Mouse (Mus musculus): ENCODE measurements around the gene C1galt1. TPM values are rescaled to one million over a fixed set of nuclear protein-coding genes. Genes with fewer than 3 reads are reported as not detected.

Gene C1galt1
- 7.1 and 7.2 TPM in 2 replicates for polyA plus RNA-seq (2015; fragmentation: Nextera tagmentation; extraction: Ambion mirVana)

DNA sequence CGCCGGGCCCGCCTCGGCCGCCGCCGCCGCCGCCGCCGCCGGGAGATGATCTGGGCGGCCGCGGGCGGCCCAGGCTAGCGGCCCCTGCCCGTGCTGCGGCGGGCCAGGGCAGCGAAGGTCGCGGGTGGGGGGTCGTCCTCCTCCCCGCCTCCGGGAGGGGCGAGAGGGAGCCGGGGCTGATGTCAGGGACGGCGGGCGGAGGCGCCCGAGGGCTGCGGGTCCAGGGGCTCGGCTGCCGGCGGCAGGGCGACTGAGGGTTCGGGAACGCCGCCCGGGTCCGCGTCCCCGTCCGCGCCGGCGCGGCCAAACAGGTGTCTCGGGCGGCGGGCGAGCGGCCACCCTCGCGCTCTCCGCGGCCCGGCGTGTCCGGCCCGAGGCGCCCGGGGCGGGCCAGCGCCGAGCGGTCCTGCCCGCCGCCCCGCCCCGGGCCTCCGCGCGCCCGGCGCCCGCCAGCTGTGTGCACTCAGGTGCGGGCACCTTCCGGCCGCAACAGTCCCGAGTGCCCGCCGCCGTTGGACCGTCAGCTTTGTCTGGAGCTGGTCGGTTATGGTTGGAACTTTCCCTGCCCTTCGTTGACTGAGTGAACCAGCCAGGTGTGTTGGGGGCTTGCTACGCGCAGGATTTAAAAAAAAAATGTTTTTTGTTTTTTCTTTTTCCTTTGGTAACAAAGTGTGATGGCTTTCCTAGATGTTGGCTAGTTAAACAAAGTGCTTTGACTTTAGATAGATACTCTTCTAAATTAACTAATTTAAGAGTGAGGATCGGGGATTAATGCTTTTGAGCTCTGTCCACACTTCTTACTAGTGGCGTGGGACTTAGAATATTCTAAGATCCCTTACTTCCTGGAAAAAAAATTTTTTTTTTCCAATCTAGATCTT is at the start of gene C1galt1:
Gene C1galt1 (plus strand): TSS at position 41 of the 878 bp plus-strand sequence.
- 0% methylated on average over 66 of the region's 93 CpGs for WGBS
- H3K4me3 ChIP-seq (replicated peaks) = peak within 1 kb of the TSS; percentile 83
- no peaks in the 10 kb centered on the region for H3K27me3 ChIP-seq (replicated peaks)
- peaks cover 14% of the 10 kb centered on the region; the same call in 1 of the 2 replicates for H3K4me1 ChIP-seq
- H3K4me2 ChIP-seq = peak within 1 kb of the TSS; percentile 54
- peak within 1 kb of the TSS; percentile 62 for H3K9ac ChIP-seq
- H3K9me3 ChIP-seq = no peaks in the 10 kb centered on the region
- H3K27ac ChIP-seq = peak within 1 kb of the TSS; percentile 96
- H3K36me3 ChIP-seq = no peaks in the 10 kb centered on the region
- peak; percentile 84 for ATAC-seq (ENCODE audit: insufficient read depth, low FRiP score, low read depth)

DNA sequence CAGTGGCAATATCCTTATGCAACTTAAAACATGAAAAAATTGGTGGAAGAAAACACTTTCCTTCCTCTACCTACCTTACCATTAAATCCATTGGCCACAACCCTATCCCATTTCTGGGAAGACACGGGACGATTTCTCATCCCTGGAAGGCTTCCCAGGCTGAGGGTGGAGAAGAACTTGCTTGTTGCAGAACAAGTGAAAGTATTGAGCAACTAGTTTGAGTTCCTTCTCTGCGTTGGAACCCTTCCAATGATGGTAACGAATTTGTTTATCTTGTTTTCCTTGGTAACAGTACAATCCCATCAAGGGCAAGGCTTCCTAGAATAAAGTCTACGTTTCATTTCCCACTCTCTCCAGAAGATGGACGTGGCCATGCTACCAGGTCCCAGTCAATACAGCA is 44.7 kb upstream of the C1galt1 start:
- Histone ChIP-seq H3K27me3 (replicated peaks) (no peaks in the 10 kb centered on the region), H3K9me3 (no peaks in the 10 kb centered on the region), H3K4me3 (replicated peaks) (no peak overlapping the region), H3K4me1 (no peaks in the 10 kb centered on the region), H3K9ac (no peak overlapping the region), H3K27ac (no peak overlapping the region), H3K4me2 (no peak overlapping the region), H3K36me3 (no peaks in the 10 kb centered on the region)
- WGBS = 76% methylated on average over 6 of the region's 6 CpGs
- ATAC-seq (ENCODE audit: insufficient read depth, low FRiP score, low read depth) = no peak

DNA sequence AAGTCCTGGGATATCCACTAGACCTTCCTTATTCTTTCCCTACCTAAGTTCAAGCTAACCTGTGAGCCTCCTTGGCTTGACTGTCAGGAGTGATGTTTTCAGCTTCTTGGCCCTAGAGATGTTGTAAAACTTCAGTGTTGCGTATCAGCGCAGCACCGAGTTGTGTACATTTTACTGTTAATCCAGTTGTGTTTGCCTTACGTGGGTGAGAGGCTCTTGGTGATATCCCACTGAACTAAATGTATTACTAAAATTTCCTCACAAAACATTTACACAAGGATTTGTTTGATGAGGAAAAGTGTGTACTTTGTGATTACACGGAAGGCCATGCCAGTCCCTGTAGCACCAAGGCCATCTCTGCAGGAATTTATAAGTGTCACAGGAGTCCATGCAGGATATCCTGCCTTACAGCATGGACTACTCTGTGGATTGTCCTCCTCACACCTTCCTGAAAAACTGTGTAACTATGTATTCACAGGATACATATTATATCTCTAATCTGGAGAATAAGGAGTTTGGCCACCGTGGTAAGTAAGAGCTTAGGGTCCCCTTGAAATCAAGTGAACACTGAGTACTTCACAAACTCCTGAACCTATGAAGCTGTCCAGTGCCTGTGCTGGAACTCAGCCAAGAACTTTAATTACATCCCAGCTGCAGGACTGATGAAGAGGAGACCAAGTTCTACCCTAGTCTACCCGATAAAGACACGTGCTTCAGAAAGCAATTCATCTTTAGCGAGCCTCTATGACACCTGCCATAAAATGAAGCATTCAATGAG is 40.7 kb upstream of the C1galt1 start:
- no peak overlapping the region for H3K27ac ChIP-seq
- 64% methylated on average over 9 of the region's 9 CpGs for WGBS
- ATAC-seq (ENCODE audit: insufficient read depth, low FRiP score, low read depth) = peak; percentile 82

DNA sequence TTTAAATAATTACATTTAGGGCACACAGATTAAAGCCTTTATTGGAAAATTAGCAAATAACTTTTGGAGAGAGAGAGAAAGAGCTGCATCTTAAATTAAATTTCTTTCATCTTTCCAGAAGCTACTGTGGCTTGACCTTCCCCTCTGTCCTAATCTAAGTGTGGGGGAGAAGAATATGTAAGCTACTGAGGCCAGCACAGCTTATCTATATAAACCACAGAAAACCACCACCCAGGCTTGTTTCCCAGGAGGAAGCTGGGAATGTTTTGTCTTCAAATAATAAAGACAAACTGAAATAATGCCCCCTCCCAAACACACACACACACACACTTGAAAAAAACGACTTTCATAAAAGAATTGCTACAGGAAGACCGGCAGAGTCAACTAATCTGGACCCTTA is 30.5 kb upstream of the C1galt1 start:
- ATAC-seq (ENCODE audit: insufficient read depth, low FRiP score, low read depth) = no peak
- H3K9me3 ChIP-seq = no peaks in the 10 kb centered on the region
- no peaks in the 10 kb centered on the region for H3K36me3 ChIP-seq
- H3K4me3 ChIP-seq (replicated peaks) = no peak overlapping the region
- no peaks in the 10 kb centered on the region for H3K4me1 ChIP-seq
- H3K4me2 ChIP-seq = no peak overlapping the region
- H3K27ac ChIP-seq = no peak overlapping the region
- no peaks in the 10 kb centered on the region for H3K27me3 ChIP-seq (replicated peaks)
- no peak overlapping the region for H3K9ac ChIP-seq
- 36% methylated on average over 2 of the region's 2 CpGs for WGBS

More for the DNA sequence above, 40.7 kb upstream of the C1galt1 start:
- Histone ChIP-seq H3K9ac (no peak overlapping the region), H3K4me2 (no peak overlapping the region), H3K9me3 (no peaks in the 10 kb centered on the region), H3K4me1 (no peaks in the 10 kb centered on the region), H3K4me3 (replicated peaks) (no peak overlapping the region), H3K36me3 (no peaks in the 10 kb centered on the region), H3K27me3 (replicated peaks) (no peaks in the 10 kb centered on the region)

DNA sequence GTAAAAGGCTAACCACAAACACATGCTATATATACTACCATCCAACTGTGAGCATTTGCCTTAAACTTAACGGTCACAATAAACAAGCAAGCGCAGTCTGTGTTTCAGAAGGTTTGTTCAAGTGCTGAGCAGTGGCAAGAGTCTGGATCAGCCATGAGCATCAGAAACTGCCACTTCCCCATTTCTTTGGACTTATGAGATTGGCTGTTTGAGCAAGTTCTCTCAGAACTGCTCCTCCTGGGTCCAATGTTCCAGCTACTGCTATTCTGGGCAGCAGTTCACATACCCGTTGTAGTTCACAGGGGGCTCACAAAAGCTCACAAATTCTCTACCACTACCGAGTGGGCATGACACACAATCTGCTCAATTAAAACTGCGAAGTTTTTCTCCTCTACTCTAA is 28.4 kb upstream of the C1galt1 start:
- Histone ChIP-seq H3K4me2 (no peak overlapping the region), H3K27me3 (replicated peaks) (no peaks in the 10 kb centered on the region), H3K4me3 (replicated peaks) (no peak overlapping the region), H3K27ac (no peak overlapping the region), H3K9ac (no peak overlapping the region), H3K36me3 (no peaks in the 10 kb centered on the region), H3K4me1 (no peaks in the 10 kb centered on the region), H3K9me3 (no peaks in the 10 kb centered on the region)
- WGBS = 80% methylated on average over 5 of the region's 5 CpGs
- no peak for ATAC-seq (ENCODE audit: insufficient read depth, low FRiP score, low read depth)

DNA sequence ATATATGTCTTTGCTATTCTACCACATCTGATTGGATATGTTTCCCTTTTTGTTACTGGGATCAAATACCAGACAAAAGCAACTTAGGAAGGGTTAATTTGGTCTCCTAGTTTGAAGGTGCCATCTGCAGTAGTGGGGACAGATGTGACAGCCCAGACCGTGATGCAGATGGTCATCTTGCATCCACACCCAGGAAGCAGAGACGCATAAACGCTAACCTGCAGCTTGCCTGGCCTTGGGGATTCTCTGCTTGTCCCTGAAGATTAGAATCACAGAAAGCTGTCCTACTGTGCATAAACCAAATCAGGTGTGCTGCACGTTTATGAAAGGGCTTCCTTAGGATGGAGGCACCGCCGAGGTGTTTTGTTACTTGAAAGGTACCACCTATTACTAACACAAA is 22.0 kb upstream of the C1galt1 start:
- 60% methylated on average over 6 of the region's 6 CpGs for WGBS
- ATAC-seq (ENCODE audit: insufficient read depth, low FRiP score, low read depth) = no peak
- Histone ChIP-seq H3K27me3 (replicated peaks) (no peaks in the 10 kb centered on the region), H3K4me1 (no peaks in the 10 kb centered on the region), H3K36me3 (no peaks in the 10 kb centered on the region), H3K9me3 (no peaks in the 10 kb centered on the region), H3K4me3 (replicated peaks) (no peak overlapping the region), H3K9ac (no peak overlapping the region), H3K27ac (no peak overlapping the region), H3K4me2 (no peak overlapping the region)

DNA sequence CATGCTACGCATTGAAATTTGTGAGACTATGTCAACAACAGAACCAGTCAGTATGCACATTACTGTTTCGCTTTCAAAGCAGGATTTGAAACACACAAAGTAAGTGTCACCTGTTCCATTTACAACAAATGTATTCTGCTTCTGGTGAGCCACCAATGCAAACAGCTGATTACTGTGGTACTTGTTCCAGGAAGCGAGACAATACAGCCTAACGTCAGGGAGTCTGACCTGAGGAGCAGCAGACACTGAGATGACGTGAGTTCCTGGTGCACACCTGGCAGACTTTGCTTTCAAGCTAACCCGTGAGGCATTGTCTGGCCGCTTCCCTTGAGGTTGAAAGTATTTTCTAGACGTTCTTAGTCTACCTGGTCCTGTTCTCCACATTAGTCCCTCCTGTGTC is 13.8 kb upstream of the C1galt1 start:
- Histone ChIP-seq H3K27ac (no peak overlapping the region), H3K4me1 (no peaks in the 10 kb centered on the region), H3K4me3 (replicated peaks) (no peak overlapping the region), H3K4me2 (no peak overlapping the region), H3K9me3 (no peaks in the 10 kb centered on the region), H3K36me3 (no peaks in the 10 kb centered on the region), H3K9ac (no peak overlapping the region), H3K27me3 (replicated peaks) (no peaks in the 10 kb centered on the region)
- 70% methylated on average over 8 of the region's 8 CpGs for WGBS
- no peak for ATAC-seq (ENCODE audit: insufficient read depth, low FRiP score, low read depth)

DNA sequence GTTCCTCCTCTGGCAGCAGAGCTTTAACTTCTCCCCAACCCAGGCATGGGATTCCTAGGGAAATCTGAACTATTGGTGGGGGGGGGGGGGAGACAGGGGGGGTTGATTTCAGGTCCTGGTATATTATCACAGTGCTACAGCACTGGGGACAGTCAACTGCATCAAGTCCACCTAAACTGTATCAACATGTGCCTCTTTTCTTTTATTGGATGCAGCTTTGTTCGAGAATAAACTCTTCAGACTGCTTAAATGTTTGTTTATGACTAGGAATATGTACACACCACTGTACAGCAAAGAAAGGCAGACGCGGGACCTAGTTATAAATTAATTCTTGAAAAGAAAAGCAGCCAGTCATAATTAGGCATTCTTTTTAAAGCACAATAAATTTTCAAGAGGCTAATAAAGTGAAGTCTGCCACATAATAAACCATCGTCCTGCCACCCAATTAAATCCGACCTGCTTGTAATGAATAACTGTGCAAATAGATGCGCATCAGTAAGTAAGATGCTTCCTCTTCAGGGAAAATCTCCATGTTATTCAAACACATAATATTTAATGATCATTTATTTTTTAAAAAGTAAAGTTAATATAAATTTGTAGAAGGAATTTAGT is 12.0 kb upstream of the C1galt1 start:
- Histone ChIP-seq H3K27me3 (replicated peaks) (no peaks in the 10 kb centered on the region), H3K9ac (no peak overlapping the region), H3K36me3 (no peaks in the 10 kb centered on the region), H3K9me3 (no peaks in the 10 kb centered on the region), H3K4me2 (no peak overlapping the region), H3K27ac (no peak overlapping the region), H3K4me3 (replicated peaks) (no peak overlapping the region), H3K4me1 (no peaks in the 10 kb centered on the region)
- no peak for ATAC-seq (ENCODE audit: insufficient read depth, low FRiP score, low read depth)
- 61% methylated on average over 6 of the region's 6 CpGs for WGBS

DNA sequence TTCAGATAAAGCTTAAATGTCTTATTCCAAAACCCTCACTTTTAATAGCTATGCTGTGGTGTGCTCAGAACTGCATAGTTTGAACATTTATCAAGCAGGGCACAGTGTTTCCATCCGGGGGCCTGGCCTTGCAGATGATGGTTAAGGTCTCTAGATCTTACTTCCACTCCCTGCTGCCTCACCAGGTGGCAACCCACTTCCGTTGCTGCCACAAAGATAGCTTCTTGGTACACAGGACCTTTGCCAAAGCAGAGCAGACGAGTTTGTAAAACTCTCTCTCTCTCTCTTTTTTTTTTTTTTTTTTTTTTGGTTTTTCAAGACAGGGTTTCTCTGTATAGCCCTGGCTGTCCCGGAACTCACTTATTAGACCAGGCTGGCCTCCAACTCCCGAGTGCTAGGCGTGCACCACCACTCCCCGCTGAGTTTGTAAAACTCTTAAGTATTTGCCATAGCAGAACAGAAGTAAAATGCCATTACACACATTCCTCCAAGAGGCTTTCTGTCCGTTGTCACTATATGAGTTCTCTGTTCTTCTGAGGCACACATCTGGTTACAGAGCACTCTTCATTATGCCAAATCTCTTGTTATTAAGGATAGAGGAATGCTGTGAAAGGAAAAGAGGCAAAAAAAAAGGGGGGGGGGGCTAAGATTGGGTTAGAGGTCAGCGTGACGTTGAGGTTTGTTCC is 773 bp upstream of the C1galt1 start:
- H3K4me3 ChIP-seq (replicated peaks) = peak overlapping the region; percentile 83
- H3K9ac ChIP-seq = no peak overlapping the region
- no peak for ATAC-seq (ENCODE audit: insufficient read depth, low FRiP score, low read depth)
- WGBS = 55% methylated on average over 10 of the region's 10 CpGs
- peak overlapping the region; percentile 54 for H3K4me2 ChIP-seq
- peak overlapping the region; percentile 70 for H3K27ac ChIP-seq
- no peaks in the 10 kb centered on the region for H3K27me3 ChIP-seq (replicated peaks)
- no peaks in the 10 kb centered on the region for H3K36me3 ChIP-seq
- no peaks in the 10 kb centered on the region for H3K9me3 ChIP-seq
- H3K4me1 ChIP-seq = peaks cover 13% of the 10 kb centered on the region; the same call in 1 of the 2 replicates

DNA sequence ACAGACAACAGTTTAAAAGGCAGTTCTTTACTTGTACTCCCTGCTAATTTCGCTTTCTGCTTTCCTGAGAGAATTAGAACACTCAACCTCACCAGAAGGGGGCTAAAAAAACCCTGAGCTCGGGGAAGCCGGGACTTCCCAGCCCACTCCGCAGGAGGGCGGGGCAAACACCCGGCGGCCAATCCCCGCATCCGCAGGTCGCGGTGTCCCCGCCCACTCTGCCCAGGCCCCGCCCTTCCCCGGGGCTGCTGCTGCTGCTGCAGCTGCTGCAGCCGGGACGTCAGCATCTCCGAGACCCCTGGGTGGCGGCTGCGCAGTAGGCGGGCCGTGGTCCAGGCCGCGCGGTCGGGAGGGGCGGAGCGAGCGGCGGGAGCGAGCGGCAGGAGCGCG is 235 bp upstream of the C1galt1 start:
- WGBS = under 1% methylated on average over 33 of the region's 33 CpGs
- Histone ChIP-seq H3K4me1 (peaks cover 14% of the 10 kb centered on the region; the same call in 1 of the 2 replicates), H3K9ac (peak overlapping the region; percentile 62; the same call in 1 of the 2 replicates), H3K4me3 (replicated peaks) (peak overlapping the region; percentile 83), H3K4me2 (peak overlapping the region; percentile 54), H3K9me3 (no peaks in the 10 kb centered on the region), H3K36me3 (no peaks in the 10 kb centered on the region), H3K27ac (peak overlapping the region; percentile 96), H3K27me3 (replicated peaks) (no peaks in the 10 kb centered on the region)
- peak; percentile 96 for ATAC-seq (ENCODE audit: insufficient read depth, low FRiP score, low read depth)

DNA sequence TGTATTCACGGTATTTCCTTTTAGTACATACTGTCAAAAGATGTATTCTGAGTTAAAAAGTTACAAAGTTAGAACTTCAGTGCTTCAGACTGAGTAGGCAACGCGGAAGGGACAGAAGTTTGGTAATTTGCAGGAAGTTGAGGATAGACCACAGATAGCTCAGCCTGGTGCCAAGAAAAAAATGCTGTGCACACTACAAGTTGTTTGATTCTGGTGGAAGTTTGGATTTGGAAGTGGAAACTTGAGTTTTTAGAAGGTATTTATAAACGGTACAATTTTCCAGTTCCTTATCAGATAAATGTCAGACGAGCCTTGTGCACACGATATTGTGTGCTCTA is 1.0 kb downstream of the C1galt1 start:
- no peaks in the 10 kb centered on the region for H3K27me3 ChIP-seq (replicated peaks)
- no peak overlapping the region for H3K9ac ChIP-seq
- H3K36me3 ChIP-seq = no peaks in the 10 kb centered on the region
- WGBS = 8% methylated on average over 6 of the region's 6 CpGs
- H3K4me2 ChIP-seq = peak overlapping the region; percentile 54
- no peak for ATAC-seq (ENCODE audit: insufficient read depth, low FRiP score, low read depth)
- peak overlapping the region; percentile 83 for H3K4me3 ChIP-seq (replicated peaks)
- H3K9me3 ChIP-seq = no peaks in the 10 kb centered on the region
- peaks cover 14% of the 10 kb centered on the region; the same call in 1 of the 2 replicates for H3K4me1 ChIP-seq
- H3K27ac ChIP-seq = peak overlapping the region; percentile 26; the same call in 1 of the 2 replicates
